Mouse (Mus musculus) spleen, postnatal 4 days (tissue): ENCODE data around the gene Dab2ip.

ENCODE experiments used
- DNase-seq, 2 experiments: peaks; one replicate each; pipeline ENCODE4 v3.0.0; 2022; ENCODE audit warnings: low spot score in 2 of 2

Gene Dab2ip

GRCm38 (mm10) chr2:35558826-35559550 is 922 bp downstream of the Dab2ip start:
- no peak for DNase-seq

DNA sequence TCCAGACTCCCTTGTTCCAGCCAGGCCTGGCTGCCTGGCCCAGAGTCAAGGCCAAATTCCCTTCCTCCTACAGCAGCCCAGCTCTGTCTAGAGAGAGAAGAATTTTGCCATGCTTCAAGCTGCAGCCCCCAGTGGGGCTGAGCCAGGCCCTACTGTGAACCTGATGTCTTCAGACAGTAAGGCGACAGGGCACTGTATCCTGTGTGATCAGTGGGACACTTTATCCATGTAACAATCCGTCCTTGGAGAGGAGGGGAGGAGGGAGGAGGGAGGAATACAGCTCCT is 1.4 kb downstream of the Dab2ip start:
- no peak for DNase-seq

GRCm38 (mm10) chr2:35563722-35564121 is 5.7 kb downstream of the Dab2ip start:
- no peak for DNase-seq

DNA sequence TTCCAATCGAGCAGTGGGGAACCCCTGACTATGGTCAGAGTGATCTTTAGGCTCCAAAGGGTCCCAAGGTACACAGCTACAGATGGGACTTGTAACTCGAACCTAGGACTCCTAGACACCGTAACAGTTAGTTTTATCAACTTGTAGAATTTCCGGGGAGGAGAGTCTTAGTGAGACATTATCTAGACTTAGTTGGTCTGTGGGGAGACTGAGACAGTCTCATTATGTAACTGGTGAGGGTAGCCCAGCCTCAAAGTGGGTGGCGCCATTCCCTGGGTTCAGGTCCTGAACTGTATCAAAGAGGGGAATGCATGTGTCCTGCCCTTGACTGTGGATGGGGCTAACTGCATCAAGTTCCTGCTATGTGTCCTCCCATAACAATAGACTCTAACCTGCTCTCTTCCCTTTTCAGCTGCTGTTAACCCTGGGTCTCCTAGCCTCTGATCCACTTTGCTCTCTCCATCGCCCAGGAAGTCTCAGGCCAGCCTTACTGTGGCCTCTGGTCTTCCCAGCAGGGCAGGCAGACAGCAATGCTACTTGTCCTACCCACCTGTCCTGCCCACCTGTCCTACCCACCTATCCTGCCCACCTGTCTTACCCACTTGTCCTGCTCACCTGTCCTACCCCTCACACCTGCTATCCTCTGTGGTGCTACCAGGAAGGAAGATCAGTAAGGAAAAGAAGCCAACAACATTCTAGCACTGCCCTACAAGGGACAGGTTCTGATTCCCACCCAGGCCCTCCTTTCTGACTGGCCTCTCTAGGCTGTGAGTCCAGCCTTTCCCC is 7.2 kb downstream of the Dab2ip start:
- DNase-seq = no peak

DNA sequence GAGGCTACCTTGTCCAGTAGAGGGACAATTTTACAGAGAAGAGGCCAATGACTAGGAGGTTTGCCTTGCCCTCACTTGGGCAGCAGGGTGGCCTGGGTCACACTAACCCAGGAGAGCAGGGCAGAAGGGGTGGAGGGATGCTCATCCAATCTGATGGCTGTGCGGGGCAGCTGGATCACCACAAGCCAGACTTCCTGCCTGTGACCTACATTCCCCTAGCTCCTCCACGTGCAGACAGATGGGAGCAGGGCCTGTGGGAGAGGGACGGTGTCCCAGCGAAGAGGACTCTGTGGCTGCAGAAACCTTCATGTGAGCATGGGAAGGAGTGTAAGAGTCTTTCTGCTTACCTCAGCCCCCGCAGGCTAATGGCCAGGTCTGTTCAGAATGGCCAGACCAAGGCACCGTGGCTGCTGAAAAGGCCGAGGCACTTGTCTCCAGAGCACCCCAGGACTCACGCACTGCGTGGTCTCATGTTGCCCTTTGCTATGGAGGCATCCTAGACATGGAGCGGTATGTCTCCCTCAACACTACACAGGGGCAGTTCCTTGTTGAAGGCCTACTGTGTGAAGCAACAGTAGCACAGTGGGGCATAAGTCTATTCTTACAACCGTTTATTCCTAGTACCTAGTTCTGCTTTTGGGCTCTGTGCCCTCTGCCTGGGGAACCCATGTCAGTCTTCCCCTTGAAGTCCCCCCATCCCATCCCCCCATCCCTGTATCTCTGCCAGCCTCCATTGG is 9.1 kb downstream of the Dab2ip start:
- no peak for DNase-seq

DNA sequence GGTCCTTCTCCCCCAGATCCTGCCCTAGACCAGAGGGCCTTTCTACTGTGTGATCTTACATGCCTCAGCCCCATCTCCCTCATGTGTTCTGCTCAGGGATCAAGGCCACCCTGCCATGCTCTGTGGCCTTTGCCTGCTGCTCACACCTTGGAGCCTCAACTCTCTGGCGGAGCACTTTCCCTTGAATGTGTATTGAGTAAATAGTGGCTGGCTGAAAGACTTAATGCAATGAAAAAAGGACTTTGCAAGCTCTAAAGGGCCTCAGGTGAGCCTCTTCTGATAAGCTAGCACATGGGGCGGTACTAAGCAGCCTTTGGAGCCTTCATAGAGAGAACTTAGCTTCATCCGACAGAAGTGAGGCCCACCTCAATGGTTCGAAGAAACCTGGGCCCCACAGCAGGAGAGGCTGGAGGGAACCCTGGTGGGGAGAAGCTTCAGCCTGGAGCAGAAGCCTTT is 9.7 kb downstream of the Dab2ip start:
- DNase-seq = no peak

- no peak for DNase-seq
Measured at GRCm38 (mm10) chr2:35570743-35571142, 12.7 kb downstream of the Dab2ip start.

DNA sequence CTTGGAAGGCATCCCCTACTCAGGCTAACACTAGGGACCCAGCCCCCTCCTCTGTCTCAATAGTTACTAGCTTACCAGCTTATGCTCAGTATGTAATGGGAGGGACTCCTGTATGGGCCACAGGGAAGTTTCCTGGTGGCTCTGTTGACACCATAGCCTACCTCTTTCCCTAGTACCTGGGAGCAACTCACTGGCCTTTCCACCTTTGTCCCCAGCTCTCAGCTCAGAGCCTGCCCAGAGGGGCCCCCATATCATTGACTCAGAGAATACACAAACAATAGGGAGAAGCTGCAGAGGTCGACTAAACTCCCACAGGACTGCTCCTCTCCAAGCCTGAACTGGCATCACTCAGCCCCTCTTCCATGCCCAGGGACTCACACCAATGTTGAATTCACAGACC is 16.6 kb downstream of the Dab2ip start:
- DNase-seq = no peak

- DNase-seq = no peak
Measured at GRCm38 (mm10) chr2:35576675-35577074, 18.6 kb downstream of the Dab2ip start.

GRCm38 (mm10) chr2:35580111-35580510 is 22.0 kb downstream of the Dab2ip start:
- DNase-seq = no peak

- no peak for DNase-seq
Measured at GRCm38 (mm10) chr2:35581501-35582340, 23.7 kb downstream of the Dab2ip start.

GRCm38 (mm10) chr2:35582341-35582941 is 24.4 kb downstream of the Dab2ip start:
- no peak for DNase-seq

DNA sequence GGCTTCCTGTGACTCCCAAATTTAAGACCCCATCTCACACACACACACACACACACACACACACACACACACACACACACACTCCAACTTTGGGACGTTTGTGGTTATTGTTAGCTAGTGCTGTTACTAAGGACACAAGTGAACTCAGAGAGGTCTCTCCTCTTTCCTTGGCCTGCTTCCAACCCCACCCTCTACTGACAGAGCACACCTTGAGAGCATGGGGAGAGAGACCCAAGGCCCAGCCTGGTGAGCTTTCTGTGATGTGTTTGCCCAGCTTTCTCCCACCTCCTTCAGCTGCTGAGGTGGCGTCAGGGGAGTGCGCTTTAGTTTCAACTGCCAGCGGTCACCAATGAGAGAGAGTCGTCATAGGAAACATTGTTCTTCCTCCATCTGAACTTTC is 25.3 kb downstream of the Dab2ip start:
- no peak for DNase-seq

- DNase-seq = no peak
Measured at GRCm38 (mm10) chr2:35584011-35584410, 25.9 kb downstream of the Dab2ip start.

DNA sequence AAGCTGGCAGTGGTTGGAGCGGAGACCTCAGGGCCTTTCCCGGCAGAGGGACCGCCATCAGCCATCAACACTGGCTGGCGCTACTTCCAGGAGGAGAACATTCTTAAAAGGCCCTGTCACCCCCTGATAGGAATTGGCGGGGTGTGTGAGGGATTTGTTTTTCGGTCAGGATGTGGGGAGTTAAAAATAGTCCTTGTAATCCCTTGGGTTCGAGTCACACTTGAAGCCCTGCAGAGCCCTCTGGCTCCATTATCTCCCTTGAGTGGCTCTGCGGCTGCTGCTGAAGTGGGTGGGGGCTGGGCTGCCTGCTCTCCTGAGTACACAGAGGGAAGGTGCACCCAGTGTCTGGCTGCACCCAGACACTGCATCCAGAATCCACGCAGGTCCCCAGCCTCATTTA is 30.3 kb downstream of the Dab2ip start:
- no peak for DNase-seq

DNA sequence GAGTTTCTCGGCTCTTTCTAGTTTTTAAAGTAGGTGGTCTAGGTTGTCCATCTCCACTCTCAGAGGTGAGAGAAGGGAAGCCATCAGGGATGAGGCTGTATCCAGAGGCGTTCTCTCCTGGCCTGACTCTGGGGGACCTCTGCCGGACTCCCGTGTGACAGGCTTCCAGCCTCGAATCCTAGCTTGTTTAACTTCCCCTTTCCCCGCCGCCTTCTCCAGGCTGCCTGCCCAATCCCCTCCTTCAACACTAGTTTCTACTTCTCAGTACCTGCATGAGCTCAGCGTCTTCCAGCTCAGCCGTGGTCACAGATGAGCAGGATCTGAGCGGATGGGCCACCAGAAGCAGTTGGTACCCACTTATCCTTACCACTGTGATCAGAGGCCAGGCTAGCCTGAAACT is 31.3 kb downstream of the Dab2ip start:
- DNase-seq = no peak

DNA sequence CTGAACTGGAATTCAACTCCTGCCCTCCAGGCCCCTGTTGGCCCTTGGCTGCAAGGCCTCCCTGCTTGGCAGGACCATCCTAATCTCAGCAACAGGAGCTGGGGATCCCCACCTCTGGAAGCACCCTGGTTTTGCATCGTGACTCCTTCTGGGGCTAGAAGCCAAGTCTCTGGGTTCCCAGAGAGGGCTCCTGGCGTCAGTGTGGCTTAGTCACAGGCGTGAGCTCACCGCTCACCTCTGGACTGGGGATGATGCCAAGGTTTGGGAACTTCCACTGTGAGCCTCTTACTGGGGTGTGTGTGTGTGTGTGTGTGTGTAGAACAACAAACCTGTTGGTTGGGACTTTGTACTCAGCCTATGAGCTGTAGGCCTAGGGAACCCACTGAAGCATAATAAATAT is 31.7 kb downstream of the Dab2ip start:
- DNase-seq = no peak

DNA sequence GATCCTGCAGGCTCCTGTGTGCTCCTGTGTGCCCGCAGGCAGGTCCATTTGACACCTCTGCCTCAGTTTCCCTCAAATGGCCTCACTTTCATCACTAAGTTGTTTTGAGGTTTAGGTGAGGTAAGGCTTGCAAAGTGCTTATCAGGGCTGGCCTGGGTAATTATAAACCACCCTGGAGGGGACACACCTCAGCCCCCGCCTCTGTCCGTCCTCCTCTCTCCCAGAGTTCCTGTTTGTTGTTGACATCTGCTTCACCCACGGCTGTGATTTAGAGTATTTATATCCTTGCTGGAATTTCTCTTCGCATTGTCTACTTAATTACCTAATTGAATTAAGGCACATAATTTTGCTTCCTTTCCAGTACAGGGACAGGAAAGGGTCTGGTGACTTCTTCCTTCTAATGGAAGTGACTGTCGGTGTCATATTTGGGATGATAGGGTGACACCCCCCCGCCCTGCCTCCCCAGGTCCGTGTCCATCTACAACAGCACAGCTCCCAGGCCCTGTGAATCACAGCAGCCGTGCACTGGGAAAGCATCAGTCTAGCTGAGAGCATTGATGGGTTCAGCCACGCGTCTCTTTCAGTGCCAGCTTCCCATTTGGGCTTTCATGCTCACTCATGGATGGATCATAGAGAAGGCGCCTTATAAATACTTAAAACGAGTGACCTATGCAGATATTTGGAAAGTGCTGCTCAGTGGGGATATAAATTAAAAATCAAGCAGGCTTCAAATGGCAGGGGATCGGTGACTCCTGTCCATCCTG is 34.1 kb downstream of the Dab2ip start:
- DNase-seq = no peak

DNA sequence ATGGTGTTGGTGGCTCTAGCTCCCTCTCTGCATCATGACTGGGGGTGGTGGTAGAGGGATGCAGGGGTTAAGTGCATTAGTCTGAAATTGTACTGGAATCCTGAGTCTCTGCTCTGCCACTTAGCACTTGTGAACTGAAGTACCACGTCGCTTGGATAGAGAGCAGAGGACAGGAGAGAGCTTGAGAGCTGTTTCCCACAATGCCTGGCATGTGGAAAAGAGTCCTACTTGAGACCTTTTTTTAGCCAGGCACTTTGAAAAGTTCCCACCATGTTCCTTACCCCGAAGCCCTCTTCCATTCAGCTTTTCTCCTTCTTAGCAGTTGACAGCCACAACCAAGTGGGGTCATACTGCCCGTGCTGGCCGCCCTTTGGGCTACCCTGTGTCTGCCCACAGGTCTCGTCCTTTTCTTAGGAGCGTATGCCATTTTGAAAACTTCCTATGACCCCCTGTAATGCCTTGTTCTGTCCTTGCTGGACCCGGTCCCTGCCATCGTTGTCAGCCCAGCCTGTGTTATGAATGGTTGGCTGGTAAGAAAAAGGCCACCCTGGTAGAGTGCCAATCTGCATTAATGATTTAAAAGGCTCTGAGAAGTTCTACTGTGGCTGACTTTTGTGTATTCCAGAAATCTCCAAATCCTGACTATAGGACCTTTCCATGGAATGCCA is 34.8 kb downstream of the Dab2ip start:
- no peak for DNase-seq

GRCm38 (mm10) chr2:35593889-35594288 is 35.8 kb downstream of the Dab2ip start:
- DNase-seq = no peak
